Mouse (Mus musculus): ENCODE measurements around the gene Irf2bp1. TPM values are rescaled to one million over a fixed set of nuclear protein-coding genes. Genes with fewer than 3 reads are reported as not detected.

The Irf2bp1 gene
- polyA plus RNA-seq (2012; rRNA removed), result 27.2 and 28.5 TPM in 2 replicates

GRCm38 (mm10) chr7:19003902-19004630 is at the start of gene Irf2bp1:
Irf2bp1 (plus strand) TSS chr7:19004044.
- no peak for TF ChIP-seq CTCF (IDR thresholded peaks at IDR 0.05; ENCODE audit: extremely low read depth, insufficient read depth, low read length)
- TF ChIP-seq POLR2A (IDR thresholded peaks at IDR 0.05; ENCODE audit: extremely low read depth, insufficient read depth, low read length), result peak; percentile 78
- Histone ChIP-seq H3K27ac (ENCODE audit: insufficient read depth, low read length) (peak within 1 kb of the TSS; percentile 95), H3K4me3 (ENCODE audit: insufficient read depth, low read length) (peak within 1 kb of the TSS; percentile 42), H3K4me1 (ENCODE audit: control insufficient read depth, insufficient read depth, low read length) (no peaks in the 10 kb centered on the region)

- peak overlapping the region; percentile 5 for H3K4me3 ChIP-seq (ENCODE audit: insufficient read depth, low read length)
- TF ChIP-seq CTCF (IDR thresholded peaks at IDR 0.05; ENCODE audit: extremely low read depth, insufficient read depth, low read length) (no peak), POLR2A (IDR thresholded peaks at IDR 0.05; ENCODE audit: extremely low read depth, insufficient read depth, low read length) (no peak)
- peaks cover 2% of the 10 kb centered on the region; the same call in 1 of the 2 replicates for H3K4me1 ChIP-seq (ENCODE audit: control insufficient read depth, insufficient read depth, low read length)
- peak overlapping the region; percentile 78 for H3K27ac ChIP-seq (ENCODE audit: insufficient read depth, low read length)
Measured at GRCm38 (mm10) chr7:18957569-18958383, 46.1 kb upstream of the Irf2bp1 start.

- Histone ChIP-seq H3K4me1 (ENCODE audit: control insufficient read depth, insufficient read depth, low read length) (peaks cover 2% of the 10 kb centered on the region; the same call in 1 of the 2 replicates), H3K4me3 (ENCODE audit: insufficient read depth, low read length) (no peak overlapping the region; the same call in 1 of the 2 replicates), H3K27ac (ENCODE audit: insufficient read depth, low read length) (no peak overlapping the region)
- no peak for TF ChIP-seq POLR2A (IDR thresholded peaks at IDR 0.05; ENCODE audit: extremely low read depth, insufficient read depth, low read length)
- no peak for TF ChIP-seq CTCF (IDR thresholded peaks at IDR 0.05; ENCODE audit: extremely low read depth, insufficient read depth, low read length)
Measured at GRCm38 (mm10) chr7:18958384-18958766, 45.5 kb upstream of the Irf2bp1 start.

GRCm38 (mm10) chr7:18959446-18959845 is 44.4 kb upstream of the Irf2bp1 start:
- Histone ChIP-seq H3K4me3 (ENCODE audit: insufficient read depth, low read length) (no peak overlapping the region), H3K4me1 (ENCODE audit: control insufficient read depth, insufficient read depth, low read length) (peaks cover 2% of the 10 kb centered on the region; the same call in 1 of the 2 replicates), H3K27ac (ENCODE audit: insufficient read depth, low read length) (no peak overlapping the region)
- no peak for TF ChIP-seq POLR2A (IDR thresholded peaks at IDR 0.05; ENCODE audit: extremely low read depth, insufficient read depth, low read length)
- no peak for TF ChIP-seq CTCF (IDR thresholded peaks at IDR 0.05; ENCODE audit: extremely low read depth, insufficient read depth, low read length)

- no peak overlapping the region for H3K27ac ChIP-seq (ENCODE audit: insufficient read depth, low read length)
- H3K4me1 ChIP-seq (ENCODE audit: control insufficient read depth, insufficient read depth, low read length), result peaks cover 2% of the 10 kb centered on the region
- H3K4me3 ChIP-seq (ENCODE audit: insufficient read depth, low read length), result no peak overlapping the region
- no peak for TF ChIP-seq CTCF (IDR thresholded peaks at IDR 0.05; ENCODE audit: extremely low read depth, insufficient read depth, low read length)
Measured at GRCm38 (mm10) chr7:18962171-18962792, 41.6 kb upstream of the Irf2bp1 start.

GRCm38 (mm10) chr7:18962795-18963194 is 41.0 kb upstream of the Irf2bp1 start:
- H3K4me1 ChIP-seq (ENCODE audit: control insufficient read depth, insufficient read depth, low read length), result peaks cover 2% of the 10 kb centered on the region
- no peak overlapping the region for H3K4me3 ChIP-seq (ENCODE audit: insufficient read depth, low read length)
- TF ChIP-seq CTCF (IDR thresholded peaks at IDR 0.05; ENCODE audit: extremely low read depth, insufficient read depth, low read length) (no peak), POLR2A (IDR thresholded peaks at IDR 0.05; ENCODE audit: extremely low read depth, insufficient read depth, low read length) (no peak)
- H3K27ac ChIP-seq (ENCODE audit: insufficient read depth, low read length), result no peak overlapping the region

GRCm38 (mm10) chr7:18963294-18963843 is 40.5 kb upstream of the Irf2bp1 start:
- H3K4me3 ChIP-seq (ENCODE audit: insufficient read depth, low read length), result no peak overlapping the region
- H3K27ac ChIP-seq (ENCODE audit: insufficient read depth, low read length), result no peak overlapping the region
- H3K4me1 ChIP-seq (ENCODE audit: control insufficient read depth, insufficient read depth, low read length), result peaks cover 2% of the 10 kb centered on the region
- no peak for TF ChIP-seq CTCF (IDR thresholded peaks at IDR 0.05; ENCODE audit: extremely low read depth, insufficient read depth, low read length)
- TF ChIP-seq POLR2A (IDR thresholded peaks at IDR 0.05; ENCODE audit: extremely low read depth, insufficient read depth, low read length), result no peak

GRCm38 (mm10) chr7:18965312-18965711 is 38.5 kb upstream of the Irf2bp1 start:
- no peak for TF ChIP-seq POLR2A (IDR thresholded peaks at IDR 0.05; ENCODE audit: extremely low read depth, insufficient read depth, low read length)
- no peak overlapping the region for H3K27ac ChIP-seq (ENCODE audit: insufficient read depth, low read length)
- no peak overlapping the region for H3K4me3 ChIP-seq (ENCODE audit: insufficient read depth, low read length)
- H3K4me1 ChIP-seq (ENCODE audit: control insufficient read depth, insufficient read depth, low read length), result peaks cover 2% of the 10 kb centered on the region

- no peak overlapping the region for H3K4me3 ChIP-seq (ENCODE audit: insufficient read depth, low read length)
- no peak overlapping the region for H3K27ac ChIP-seq (ENCODE audit: insufficient read depth, low read length)
- H3K4me1 ChIP-seq (ENCODE audit: control insufficient read depth, insufficient read depth, low read length), result no peaks in the 10 kb centered on the region; the same call in 1 of the 2 replicates
- peak; percentile 40; the same call in 1 of the 2 replicates for TF ChIP-seq POLR2A (IDR thresholded peaks at IDR 0.05; ENCODE audit: extremely low read depth, insufficient read depth, low read length)
- TF ChIP-seq CTCF (IDR thresholded peaks at IDR 0.05; ENCODE audit: extremely low read depth, insufficient read depth, low read length), result no peak
Measured at GRCm38 (mm10) chr7:18967603-18968002, 36.2 kb upstream of the Irf2bp1 start.
